Mouse (Mus musculus): Measurements from ENCODE around the gene Gata2.

Gata2 gene

DNA sequence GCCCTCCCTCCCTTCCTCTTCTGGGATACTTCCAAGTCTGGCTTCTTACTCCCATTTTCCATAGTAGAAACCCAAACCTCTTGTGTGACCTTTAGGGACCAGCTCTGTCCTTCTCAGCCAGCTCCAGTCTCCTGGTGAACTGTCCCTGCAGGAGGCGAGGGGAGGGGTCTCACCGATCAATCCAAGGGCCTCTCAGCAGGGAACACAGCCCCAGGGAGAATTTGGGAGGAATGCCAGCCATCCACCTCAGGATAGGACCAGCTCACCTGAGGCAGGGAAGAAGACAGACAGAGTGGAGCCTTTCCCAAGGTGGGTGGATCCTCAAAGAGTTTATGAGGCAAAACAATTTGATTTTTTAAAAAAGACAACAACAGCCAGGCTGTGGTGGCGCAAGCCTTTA lies 16.5 kb downstream of the Gata2 start:
- no peak for DNase-seq

DNA sequence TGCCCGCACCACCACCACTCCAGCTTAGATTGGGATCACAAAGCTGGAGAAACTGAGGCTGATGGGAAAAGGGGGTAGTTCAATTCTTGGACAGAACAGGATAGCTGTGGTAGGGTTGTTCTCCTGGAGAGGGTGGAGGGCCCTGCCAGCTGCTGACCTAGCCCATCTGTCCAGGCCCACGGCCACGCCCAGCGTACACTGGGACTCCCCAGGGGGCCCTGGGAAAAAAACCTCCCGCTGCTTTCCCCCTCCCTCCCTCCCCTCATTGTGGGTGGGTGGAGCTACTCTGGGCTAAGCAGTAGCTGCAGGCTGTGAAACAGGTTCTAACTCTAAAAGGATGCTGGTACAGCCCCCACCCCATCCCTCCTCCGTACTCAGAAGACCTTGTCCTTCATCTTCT lies 22.1 kb downstream of the Gata2 start:
- no peak for DNase-seq

- DNase-seq: no peak
Observed at GRCm38 (mm10) chr6:88216199-88216598, 22.5 kb downstream of the Gata2 start.

- no peak for DNase-seq
Observed at GRCm38 (mm10) chr6:88219094-88219493, 25.4 kb downstream of the Gata2 start.

- no peak for DNase-seq
Observed at GRCm38 (mm10) chr6:88221968-88222367, 28.3 kb downstream of the Gata2 start, which contains the start of gene Dnajb8. Gene Dnajb8, plus strand, starts transcription at chr6:88222268.

DNA sequence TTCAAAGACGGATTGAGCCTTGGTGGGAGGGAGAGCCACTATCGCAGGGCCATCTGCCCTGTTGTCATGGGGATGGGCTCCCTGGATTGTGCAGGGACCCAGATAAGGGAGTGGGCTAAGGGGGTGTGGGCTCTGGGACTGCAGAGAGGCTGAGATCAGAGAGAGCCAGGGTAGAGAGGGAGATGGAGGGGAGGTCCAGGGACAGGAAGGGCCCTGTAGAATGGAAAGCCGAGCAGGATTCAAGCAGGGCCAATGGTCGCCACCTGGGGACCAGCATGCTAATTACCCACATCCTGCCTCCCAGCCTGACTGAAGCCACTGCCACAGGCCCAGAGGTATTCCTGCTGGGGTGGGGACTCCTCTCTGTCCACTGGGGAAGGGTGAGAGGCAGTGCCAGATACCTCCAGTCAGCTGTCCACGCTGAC lies 32.9 kb downstream of the Gata2 start:
- no peak for DNase-seq

- no peak for DNase-seq
Observed at GRCm38 (mm10) chr6:88227537-88227936, 33.8 kb downstream of the Gata2 start.

- no peak for DNase-seq
Observed at GRCm38 (mm10) chr6:88229221-88229620, 35.5 kb downstream of the Gata2 start.

GRCm38 (mm10) chr6:88231821-88232220 lies 38.1 kb downstream of the Gata2 start:
- no peak for DNase-seq

- no peak for DNase-seq
Observed at GRCm38 (mm10) chr6:88232221-88232620, 38.5 kb downstream of the Gata2 start.

- no peak for DNase-seq
Observed at GRCm38 (mm10) chr6:88233996-88234395, 40.3 kb downstream of the Gata2 start.

DNA sequence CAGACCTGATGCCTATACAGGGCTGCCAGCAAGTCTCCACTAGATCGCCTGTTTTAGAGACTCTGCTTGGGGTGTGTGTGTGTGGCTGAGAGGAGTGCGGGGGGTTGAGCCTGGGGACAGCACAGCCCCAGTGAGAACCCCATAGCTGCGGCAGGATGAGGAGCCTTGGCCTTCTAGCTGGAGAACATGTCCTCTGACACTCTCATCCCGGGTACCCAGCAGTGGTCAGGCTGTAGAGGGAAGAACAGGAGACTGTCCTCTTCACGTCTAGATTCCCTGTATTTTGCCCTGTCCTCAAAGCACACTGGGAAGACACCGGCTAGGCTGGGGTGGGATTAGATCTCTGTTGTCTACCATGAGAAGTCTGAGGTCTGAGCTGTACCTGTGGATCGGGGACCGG lies 41.8 kb downstream of the Gata2 start:
- DNase-seq: no peak

DNA sequence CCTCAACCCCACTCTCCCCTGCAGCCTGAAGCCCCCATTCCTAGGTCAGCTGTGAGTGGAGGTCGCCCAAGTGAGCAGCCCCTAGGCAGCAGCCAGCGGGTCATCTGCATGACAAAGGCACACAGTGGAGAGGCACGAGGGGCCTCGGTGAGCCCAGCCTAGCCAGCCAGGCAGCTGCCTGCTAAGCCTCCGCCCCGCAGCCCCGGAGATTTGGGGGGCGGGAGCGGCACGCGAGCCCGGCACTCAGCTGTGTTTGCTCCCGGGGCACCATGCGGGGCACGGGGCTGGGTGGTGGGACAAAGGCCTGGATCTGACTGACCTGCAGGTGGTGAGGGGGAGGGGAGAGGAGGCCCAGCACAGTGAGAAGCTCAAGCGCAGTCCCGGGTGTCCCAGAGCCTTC lies 42.3 kb downstream of the Gata2 start:
- no peak for DNase-seq

GRCm38 (mm10) chr6:88236513-88236912 lies 42.8 kb downstream of the Gata2 start:
- no peak for DNase-seq

GRCm38 (mm10) chr6:88242604-88243003 lies 48.9 kb downstream of the Gata2 start:
- peak; percentile 68 for DNase-seq

DNA sequence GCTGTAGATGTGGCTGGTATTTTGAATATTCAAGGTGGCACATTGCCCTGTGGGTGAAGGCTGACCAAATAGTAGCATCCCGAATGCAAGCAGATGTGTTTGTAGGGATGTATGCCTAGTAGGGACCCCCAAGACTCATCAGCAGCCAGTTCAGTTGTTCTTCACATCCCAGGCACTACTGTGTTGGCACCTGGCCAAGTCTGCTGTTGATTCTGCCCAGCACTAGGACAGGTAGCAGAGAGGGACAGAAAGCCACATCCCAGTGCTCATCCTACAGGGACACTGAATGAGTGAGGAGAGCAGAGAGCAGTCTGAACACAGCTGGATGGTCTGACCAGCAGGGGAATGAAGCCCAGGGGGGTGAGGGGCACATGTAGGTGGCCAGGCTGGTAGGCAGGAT lies 55.5 kb downstream of the Gata2 start:
- no peak for DNase-seq

- DNase-seq: peak; percentile 18
Observed at GRCm38 (mm10) chr6:88251396-88251795, 57.7 kb downstream of the Gata2 start.

GRCm38 (mm10) chr6:88251798-88252478 lies 58.2 kb downstream of the Gata2 start:
- peak; percentile 72 for DNase-seq

DNA sequence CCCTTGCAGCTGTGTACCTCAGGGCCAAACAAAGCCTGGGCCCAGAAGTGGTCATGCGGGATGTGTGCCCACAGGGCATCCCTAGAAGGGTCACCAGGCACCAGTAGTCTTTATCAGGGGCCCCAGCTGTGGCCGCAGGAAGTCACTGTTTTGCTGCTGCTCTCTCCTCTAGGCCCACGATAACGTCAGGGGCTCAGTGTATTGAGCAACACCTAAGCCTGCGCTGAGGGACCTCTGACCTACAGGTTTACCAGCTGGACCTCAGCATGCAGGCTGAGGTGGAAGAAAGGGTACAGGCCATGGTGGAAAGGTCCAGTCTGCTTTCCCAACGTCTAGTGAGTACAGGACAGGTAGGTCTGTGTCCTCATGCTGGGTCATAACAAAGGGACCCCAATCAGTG lies 60.4 kb downstream of the Gata2 start:
- DNase-seq: peak; percentile 63

- peak; percentile 71 for DNase-seq
Observed at GRCm38 (mm10) chr6:88255435-88255834, 61.7 kb downstream of the Gata2 start.

Data from liver (tissue).